Mouse (Mus musculus) kidney, postnatal 10 days (tissue): ENCODE data around the gene Adgrg6.

Experiments
- DNase-seq: peaks from one replicate; pipeline ENCODE4 v3.0.0; 2021; ENCODE audit warnings: mixed read lengths

The Adgrg6 gene

DNA sequence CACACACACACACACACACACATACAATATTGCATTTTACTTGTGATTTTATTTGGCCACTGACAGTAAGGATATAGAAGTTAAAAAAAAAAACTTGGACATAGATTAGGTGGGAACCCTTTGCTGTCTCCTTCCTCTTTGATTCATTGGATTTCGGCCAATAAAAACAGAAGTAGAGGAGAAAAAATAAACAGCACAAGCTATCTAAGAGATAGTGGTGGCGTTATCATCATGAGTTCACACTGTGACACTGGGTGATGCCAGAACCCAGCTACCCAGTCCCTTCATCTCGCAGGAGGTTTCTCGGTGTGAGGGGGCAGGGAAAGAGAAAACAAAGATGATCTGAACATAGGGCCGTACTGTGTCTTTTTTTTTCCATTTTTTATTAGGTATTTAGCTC is 62.2 kb downstream of the Adgrg6 start:
- DNase-seq, result no peak

DNA sequence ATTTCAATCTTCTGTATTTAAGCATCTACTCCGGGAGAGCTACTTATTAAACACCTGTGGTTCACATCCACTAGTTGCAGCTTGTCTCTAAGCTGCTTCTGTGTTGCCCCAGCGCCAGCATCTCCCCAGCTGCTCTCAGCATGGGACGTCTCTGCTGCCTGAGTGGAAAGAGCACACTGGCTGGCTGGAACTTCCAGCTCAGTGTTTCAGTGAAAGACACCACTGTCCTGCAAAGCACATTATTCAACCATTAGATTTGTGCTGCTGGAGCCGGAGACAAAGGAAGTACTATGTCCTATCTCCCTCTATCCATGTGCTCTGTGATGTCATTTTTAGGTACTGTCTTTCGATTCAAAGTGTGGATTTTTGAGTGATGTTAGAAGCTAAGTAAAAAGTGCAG is 63.0 kb downstream of the Adgrg6 start:
- no peak for DNase-seq

DNA sequence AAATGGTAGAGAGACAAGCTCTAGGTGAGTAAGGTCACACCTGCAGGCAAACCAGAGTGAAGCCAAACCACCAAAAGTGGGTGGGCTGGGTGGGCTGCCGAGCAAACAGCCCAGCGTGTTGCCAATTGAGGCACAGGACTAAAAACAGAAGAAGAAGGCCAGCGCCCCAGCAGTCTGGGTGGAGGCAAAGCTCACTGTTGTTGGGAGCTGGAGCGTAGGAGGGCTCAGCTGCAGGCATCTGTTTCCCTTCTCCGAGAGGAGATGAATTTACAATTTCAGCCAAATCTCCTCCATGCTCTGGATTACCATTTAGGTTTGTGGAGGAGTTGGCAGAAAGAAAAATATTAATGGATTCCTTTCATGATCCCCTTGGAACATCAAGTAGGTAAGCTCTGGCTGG is 64.5 kb downstream of the Adgrg6 start:
- no peak for DNase-seq

DNA sequence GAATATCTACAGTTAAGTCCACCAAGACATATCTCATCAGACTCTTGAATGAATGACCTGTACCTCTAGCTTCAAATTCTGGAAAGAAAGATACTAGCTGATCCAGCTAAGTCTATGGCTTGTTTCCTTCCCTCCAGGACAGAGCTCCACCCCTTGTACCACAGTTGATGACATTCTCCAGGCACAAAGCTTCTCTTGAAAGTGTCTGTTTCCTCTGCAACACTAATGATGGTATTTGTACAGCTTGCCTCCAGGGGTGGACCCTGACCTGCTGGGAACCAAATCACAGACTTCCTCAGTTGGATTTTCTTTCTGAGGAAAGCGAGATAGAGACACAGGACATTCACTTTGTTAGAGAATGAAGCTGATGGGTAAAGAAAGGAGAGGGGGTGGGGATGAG is 69.1 kb downstream of the Adgrg6 start:
- no peak for DNase-seq

DNA sequence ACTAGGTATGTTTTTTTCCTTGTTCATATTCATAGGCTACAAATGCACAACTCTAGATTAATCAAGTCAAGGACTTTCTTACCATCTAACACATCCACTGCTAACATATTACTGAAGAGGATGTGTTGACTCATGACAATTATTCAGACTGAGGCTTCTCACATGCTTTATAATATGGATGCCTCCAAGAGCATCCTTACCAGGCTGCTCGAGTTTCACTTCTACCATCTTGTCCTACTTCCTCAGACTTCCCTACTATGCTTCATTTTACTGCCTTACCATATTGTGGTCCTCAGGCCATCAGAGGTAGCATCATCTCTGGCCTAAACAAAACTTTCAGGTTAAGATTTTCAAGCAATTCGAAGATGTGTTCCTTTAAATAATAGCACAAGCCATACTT is 69.8 kb downstream of the Adgrg6 start:
- DNase-seq, result no peak

DNA sequence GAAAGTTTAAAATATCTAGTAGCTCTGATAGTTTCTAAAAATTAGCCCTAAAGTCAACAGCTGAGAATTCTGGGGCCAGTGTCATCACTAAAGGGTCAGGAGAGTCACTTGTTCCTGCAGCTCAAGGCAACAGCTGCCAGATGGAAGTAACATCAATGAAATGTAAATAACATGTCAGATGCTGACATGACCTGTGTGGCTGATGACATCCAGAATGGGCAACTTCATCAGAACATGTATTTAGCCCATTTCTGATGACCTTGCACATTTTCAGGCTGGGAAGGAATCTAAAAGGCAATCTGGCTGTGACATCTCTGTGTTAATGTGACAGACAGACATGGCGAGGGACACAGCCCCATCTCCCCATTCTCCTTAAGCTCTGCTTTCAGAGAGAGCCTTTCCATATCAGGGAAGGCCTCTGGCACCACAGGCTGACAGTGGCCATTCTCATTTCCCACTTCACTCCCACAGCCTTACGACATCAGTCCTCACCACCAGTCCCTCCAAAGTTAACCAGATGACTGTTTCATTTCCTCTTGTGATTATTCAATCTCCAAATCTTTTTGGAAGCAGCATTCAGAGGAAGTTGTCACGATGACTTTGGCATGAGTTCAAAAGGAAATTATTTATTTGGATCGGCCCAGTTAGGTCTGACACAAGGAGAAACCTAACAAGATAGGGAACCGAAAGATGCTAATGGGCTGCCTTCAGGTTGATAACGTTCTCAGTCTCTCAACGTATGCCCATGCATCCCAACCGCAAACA is 70.7 kb downstream of the Adgrg6 start:
- no peak for DNase-seq

DNA sequence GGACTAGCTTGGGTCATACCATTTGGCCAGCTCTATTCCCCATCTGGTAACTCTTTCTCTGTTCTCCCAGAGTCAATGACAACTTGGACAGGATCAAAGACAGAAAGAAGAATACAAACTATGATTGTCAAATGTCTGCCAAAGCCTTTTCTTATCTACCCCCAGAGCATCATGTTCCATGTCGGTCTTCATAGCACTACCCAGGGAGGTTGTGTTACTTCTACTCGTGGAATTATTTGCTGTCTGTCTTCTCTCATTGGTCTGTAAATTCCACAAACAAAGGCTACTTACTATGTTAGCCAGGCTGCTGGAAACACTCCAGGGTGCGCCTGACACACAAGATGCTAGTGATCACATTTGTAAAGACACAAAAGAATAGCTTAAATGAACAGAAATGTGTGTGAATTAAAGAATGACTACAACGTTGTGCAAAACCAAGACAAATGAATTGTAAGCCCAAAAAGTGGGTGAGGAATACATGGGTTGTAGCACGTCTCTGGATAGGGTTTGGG is 74.4 kb downstream of the Adgrg6 start:
- DNase-seq, result no peak

DNA sequence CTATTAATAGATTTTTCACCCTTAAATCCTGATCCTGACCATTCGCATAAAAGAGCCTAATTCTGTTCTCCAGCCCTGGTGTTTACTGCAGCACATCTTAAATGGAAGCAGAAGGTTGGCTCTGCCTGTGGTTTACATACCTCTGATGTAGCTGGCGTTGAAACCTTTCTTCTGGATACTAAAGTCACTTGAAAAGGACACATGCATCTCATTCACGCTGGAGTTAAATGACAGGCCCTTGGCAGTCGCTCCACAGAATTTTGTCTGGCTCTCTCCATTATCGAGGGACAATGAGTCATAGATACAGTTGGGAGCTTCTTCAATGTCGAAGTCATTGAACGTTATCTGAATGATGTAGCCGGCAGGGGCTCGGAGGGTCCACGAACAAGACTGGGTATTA is 76.8 kb downstream of the Adgrg6 start:
- DNase-seq, result no peak

DNA sequence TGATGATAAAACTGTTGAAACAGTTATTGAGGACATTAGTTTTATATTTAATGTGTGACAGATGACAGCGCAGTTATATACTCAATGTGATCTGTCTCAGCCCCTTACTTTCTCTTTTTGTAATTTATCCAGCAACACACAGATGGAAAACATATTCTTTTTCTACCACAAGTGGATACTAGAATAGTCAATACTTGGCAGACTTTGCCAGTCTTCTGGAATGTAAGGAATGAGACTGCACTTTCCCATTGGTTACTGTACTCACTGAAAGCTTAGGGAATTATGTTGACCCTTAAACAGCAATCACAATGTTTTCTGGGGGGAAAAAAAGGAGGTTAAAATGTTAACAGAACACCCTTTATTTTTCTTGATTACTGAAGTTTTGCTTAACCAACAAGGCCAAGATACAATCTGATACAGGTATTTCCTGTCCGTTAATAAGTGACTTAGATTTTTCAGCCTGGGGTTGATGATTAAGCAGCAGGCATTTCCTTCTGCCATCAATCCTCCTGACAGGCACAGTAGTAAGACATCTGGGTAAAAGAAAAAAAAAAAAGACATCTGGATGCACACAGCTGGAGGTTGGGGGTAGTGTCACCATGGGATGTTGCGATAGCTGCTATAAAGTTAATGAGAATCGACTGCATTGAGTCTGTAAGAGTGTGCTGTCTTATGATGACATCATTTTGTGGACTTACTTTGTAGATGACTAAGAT is 81.5 kb downstream of the Adgrg6 start:
- DNase-seq, result peak; percentile 27

DNA sequence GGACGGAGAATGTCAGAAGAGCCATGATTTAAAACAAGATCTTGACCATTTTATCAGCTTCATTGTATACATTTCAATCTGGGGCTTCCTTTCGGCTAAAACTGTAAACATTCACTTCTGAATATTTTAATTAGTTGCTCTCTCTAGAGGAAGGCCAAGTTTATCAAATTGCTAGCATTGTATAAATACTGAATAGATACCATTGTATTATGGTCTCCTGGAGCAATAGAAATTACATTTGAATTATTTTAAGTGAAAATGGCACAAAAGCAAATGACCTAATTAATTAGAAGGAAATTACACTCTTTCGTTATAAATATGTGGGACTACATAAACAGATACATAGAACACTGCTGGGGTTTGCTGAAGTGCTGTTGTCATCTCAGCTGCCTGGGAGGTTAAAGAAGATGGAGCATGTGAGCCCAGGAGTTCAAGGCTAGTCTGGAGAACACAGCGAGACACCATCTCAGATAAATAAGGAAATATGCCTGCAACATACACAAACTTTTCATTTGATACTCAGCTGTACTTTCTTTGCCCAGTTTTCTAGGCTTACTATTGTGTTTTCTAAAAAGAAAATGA is 84.4 kb downstream of the Adgrg6 start:
- no peak for DNase-seq

DNA sequence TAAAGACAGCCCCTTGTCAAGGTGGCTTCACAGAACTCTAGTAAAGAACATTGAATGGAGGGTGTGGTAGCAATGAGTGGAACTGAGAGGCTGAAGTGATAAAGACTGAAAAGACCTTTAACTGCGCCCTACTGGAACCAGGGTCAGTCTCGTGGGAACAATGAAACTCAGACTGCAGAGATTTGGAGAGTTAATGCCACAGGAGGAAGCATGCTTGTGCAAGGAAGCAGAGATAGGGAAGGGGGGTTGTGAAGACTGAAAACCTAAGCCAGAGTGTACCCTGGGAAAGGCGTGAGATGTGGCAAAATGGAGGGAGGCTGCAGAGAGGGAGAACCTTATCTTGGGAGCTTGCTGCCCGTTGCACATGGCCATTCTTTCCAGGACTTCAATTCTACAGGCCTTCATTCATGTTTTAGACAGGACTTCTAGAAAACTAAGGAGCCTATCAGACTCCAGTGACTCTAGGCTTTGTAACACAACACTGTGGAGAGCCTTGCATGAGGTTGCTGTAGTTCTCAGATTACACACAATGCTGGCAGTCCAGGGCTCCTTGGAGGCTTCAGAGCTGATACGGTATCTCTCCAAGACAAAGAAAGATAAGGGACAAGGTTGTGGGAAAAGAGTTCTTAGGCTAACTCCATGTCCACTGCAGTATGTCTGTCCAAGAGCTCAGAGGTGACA is 85.1 kb downstream of the Adgrg6 start:
- DNase-seq, result no peak

DNA sequence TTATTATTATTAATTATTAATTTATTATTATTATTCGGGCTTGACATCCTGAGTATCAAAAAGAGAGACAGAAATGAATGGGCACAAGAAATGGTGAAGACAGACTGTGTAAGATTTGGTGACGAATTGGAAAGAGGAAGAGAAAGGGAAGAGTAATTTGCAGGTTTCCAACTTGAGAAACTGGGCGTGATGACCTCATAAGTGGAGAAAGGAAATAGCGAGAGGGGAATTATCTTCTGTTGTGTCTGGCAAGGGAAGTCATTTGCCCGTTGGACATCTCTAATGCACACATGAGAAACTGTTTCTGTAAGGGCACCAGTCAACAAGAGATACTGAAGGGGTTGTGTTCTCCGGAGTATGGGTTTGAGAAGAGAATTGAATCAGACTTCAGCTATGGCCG is 85.6 kb downstream of the Adgrg6 start:
- no peak for DNase-seq

DNA sequence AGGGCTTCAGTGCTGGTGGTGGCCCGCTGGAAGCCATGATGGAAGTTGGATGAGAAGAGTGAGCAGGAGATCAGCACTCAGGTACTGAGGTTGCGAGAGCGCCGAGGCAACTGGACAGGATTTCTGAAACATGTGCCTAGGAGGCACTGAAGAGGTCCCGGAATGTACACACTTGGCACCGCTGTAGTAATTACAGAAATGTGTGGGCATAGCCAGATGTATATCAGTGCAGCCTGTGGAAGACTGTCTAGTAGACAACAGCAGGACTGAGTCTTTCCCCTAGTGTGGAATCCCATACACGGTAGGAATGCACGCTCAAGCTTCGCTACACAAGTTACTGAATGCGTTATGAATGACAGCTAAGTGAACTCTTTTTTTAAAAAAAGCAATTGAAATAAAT is 86.1 kb downstream of the Adgrg6 start:
- DNase-seq, result no peak

DNA sequence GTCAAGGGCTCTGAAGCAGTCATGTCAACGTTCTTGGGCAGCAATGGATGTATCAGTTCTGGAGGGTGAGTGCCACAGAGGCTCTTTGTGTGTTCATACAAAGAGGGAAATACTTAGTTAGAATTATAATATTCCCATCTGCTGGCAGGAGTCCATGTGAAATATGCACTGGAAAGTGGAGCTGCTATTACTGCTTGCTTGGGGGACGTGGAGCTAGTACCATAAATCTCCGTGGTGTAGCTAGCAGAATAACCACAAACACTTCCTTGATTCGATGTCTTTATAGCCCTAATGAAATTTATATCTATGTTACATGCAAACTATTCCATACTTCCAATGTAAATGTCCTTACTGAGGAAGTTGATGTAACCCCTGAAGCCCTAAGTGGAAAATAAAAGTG is 91.0 kb downstream of the Adgrg6 start:
- DNase-seq, result peak; percentile 43

DNA sequence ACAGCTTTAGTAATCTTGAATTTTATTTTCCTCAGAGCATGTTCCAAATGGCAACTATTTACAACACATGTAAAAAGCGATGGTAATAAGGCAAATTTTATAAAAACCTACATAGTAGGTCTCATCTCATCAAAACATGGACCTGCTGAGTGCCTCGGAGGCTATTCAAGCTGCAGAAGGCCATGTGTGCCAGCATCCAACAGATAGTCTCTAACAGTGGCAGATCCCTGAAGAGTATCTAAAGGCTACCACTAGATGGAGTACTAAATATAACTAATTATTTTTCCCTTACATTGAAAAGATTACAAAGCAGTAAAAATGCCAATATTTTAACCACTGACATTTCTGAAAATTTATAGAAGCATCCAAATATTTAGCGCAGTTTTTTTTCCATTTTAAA is 93.6 kb downstream of the Adgrg6 start:
- peak; percentile 19 for DNase-seq

DNA sequence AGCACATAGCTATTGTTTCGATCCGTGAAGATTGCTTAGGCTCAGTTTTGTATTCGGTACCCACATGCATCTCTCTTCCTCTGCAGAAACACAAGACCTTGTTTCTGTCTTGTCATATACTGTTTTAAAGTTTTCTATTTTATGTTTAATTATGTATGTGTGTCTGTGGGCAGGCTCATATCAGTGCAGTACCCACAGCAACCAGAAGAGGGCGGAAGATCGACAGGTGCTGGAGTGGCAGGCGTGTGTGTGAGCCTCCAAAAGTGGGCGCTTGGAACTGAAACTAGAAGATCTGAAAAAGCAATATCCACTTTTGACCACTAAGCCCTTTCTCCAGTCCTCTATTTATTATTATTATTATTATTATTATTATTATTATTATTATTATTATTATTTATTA is 95.4 kb downstream of the Adgrg6 start:
- no peak for DNase-seq

DNA sequence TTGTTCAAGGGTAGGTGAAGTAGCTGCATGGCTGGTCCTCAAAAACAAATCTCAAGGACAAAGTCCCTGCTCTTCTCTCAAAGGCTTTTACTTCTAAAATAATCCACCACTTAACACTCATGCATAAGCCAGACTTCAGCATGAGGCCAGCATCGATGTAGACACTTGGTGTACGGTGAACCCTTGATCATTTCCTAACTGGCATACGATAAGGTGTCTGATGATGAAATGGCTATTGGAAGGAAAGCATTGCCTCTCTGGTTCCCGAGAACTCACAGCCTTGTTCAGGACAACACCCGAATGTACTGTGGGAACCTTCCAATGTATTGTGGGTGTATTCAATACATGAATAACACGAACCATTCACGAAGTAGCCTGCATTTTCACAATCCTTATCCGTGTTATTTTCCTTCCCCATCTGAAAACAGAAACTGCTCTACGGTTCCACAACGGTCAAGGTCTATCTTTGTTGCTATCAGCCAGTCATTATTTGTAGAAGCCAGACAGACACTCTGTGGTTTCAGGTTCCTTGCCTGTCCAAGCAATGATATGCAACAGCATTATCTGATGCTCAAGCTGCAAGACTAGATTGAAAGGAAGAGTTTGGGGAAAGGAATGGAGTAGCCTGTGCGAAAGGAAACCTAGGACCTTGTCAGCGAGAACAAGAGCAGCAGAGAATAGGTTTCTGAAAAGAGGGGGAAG is 99.7 kb downstream of the Adgrg6 start:
- DNase-seq, result no peak

DNA sequence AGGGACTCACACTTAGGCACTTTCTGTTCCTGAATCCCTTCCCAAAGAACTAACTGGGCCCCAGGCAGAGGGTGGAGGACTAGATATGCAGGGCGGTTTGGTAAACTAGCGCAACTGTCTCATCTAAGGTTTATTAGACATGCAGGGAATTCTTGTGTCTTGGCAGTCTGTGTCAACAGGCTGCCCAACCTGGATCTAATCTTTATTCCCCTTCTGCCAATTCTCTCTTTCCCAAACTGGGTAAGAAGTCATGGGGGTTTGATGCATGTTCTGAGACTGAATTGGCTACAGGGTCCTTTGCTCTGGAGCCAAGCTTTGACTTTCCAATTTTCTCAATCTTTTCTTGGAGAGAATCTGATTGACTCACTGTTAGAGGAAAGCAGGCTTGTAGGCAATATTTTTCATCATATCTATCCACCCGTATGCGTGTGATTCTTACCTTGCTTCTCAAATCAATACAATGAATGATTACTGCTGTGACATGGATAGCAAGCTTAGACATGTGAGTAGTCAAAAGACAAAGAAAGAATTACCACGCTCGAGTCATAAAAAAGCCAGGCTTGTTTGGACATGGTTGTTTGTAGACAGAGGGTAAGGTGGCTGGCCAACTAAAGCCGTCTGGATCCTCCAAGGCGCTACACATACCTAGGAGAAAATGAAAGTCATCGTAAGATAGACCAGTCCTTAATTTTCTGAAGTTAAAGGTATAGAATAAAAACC is 104.4 kb downstream of the Adgrg6 start:
- no peak for DNase-seq

DNA sequence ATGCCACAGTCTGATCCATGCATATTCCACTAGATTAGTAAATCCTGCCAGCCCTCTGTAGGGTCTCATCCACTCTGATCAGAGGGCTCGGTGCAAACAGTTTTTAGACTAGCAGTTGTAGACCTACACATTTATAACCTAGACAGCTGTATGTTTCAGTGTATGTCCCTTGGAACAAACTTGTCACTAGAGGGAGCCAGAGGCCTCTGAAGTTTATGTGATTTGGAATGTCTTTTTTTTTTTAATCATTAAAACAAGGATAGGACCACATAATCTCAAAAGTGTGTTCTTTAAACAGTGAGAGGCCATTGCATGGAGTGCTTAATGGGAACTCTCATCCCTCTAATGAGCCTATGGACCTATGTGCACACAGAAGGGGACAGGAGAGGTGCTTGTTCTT is 141.4 kb downstream of the Adgrg6 start:
- DNase-seq, result peak; percentile 68

DNA sequence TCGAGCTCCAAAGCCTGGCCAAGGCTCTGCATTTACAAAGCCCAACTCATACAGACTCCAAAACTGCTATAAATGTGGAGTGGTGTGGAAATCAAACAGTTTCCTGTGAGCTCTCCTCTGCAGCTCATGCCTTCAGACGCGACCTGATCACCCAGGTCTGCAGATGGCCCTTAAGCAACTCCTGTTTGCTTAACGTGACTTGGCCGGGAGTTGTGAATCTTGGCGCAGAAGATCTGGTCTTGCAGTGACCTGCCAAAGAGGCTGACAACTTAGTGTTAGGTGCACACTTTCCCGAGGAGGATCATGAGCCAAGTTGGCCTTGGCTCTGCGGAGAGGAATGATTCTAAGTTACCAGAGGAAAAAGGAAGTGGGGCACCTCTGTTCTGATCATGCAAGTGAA is 143.7 kb downstream of the Adgrg6 start:
- no peak for DNase-seq

DNA sequence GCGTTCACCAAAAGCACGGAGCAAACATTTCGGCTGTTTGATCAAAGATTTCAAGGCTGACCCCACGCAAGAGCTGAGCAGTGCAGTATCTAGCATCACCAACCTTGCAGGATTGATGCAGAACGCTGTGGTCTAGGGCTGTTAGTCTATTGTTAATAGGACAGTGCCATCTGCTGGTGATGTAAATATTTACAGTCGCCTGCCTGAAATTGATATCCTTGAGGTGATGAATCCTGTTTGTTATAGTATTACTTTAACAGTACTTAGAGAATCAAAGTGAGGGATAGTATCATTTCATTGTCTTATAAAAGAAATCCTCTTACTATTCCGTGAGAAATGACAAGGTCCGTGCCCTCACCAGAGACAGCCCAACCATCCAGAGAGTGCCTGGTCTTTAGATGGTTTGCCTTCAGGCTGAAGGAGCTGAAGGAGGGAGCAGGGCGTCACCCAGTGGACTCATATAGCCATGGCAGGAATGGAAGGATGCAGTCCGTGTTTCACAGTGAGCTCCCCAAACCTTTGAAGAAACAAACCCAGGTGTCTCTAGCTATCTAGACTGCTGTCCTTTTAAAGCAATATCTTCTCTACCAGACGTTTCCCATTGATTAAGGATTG is 154.3 kb downstream of the Adgrg6 start:
- DNase-seq, result peak; percentile 79

DNA sequence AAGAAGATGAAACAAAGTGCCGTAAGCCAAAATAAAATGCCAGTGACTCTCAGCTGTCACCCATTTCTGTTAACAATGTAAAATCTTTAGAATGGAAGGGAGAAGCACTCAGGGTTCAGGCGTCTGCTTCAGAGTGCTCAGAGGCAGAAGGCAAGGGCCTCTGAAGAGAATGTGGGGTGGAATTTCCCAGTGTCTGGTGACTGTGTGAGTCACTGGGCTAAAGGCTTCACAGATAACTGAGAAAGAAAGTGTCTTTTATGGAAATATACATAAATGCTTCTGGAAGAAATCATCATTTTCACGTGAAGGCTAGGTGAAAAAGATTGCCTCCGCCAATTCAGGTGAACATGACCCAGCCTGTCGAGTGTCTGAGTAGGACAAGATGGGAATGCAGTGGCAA is 159.9 kb downstream of the Adgrg6 start:
- DNase-seq, result no peak
